Mouse (Mus musculus) forebrain, embryonic 12.5 days (tissue): ENCODE data around the gene Rnf183. TPM values are rescaled to one million over a fixed set of nuclear protein-coding genes. Genes with fewer than 3 reads are reported as not detected.
"Not testable (repeated sequence)": the region's sequence is repeated elsewhere in the genome, so short reads cannot be mapped to it uniquely, and the experiment has no call there.

ENCODE experiments used
- ATAC-seq: fragments of 200-750 bp; cut with Nextera tagmentation; 2 replicates; pipeline ENCODE4 v1.8.0; 2017; ENCODE audit warnings: moderate TSS enrichment; ENCODE audit not compliant: low FRiP score
- H3K27ac ChIP-seq: fragments of 300-500 bp; sonication (generic); 2 replicates; pipeline ENCODE4 v1.5.1; 2016; ENCODE audit warnings: mild to moderate bottlenecking
- H3K27me3 ChIP-seq: fragments of 300-500 bp; sonication (generic); 2 replicates; pipeline ENCODE4 v1.6.1; 2016; ENCODE audit warnings: mild to moderate bottlenecking
- H3K36me3 ChIP-seq: fragments of 300-500 bp; sonication (generic); replicated peaks from 2 replicates; pipeline ENCODE4 v1.6.1; 2016; ENCODE audit warnings: mild to moderate bottlenecking
- H3K4me1 ChIP-seq: fragments of 300-500 bp; sonication (generic); 2 replicates; pipeline ENCODE4 v1.6.1; 2016
- H3K4me2 ChIP-seq: fragments of 300-500 bp; sonication (generic); 2 replicates; pipeline ENCODE4 v1.6.1; 2016; ENCODE audit warnings: mild to moderate bottlenecking, moderate library complexity
- H3K4me3 ChIP-seq: fragments of 300-500 bp; sonication (generic); replicated peaks from 2 replicates; pipeline ENCODE4 v1.5.1; 2016; ENCODE audit warnings: mild to moderate bottlenecking
- H3K9ac ChIP-seq: fragments of 300-500 bp; sonication (generic); 2 replicates; pipeline ENCODE4 v1.6.1; 2016; ENCODE audit warnings: mild to moderate bottlenecking
- H3K9me3 ChIP-seq: fragments of 300-500 bp; sonication (generic); 2 replicates; pipeline ENCODE4 v1.6.1; 2016
- WGBS: fragments of 180-500 bp; shearing (Covaris S2); methylation state at CpG from one replicate; pipeline ENCODE4 v1.1.7; 2016; 5-methylcytosine and 5-hydroxymethylcytosine counted together
- polyA plus RNA-seq: library from polyadenylated mRNA; unstranded; fragments of >200 nt; fragmentation: Nextera tagmentation; extraction: Ambion mirVana; gene quantifications from 2 replicates; pipeline ENCODE4 v1.2.1, GENCODE M21; 2016

Gene Rnf183
- polyA plus RNA-seq = not detected in 2 replicates

DNA sequence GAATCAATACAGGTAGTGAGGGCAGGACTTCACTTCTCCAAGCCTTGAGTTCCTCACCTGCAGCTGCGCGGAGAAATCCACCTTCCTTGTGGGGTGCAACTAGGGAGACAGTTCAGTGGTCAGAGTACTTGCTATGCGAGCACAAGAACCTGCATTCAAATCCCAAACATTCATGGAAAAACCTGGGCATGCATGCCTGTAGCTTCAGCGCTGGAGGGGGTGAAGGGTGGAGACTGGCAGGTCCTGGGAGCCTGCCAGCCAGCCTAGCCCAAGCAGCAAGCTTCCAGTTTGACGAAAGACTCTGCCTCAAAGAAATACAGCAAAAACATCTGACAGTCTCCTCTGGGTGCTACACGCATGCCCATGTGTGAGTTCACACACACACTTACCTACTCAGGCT lies at the start of gene Rnf183:
Gene Rnf183 (minus strand): TSS at position 172 of the 400 bp plus-strand sequence.
- no peak for ATAC-seq
- H3K4me2 ChIP-seq = no peak within 1 kb of the TSS
- H3K4me1 ChIP-seq = no peaks in the 10 kb centered on the region
- no peaks in the 10 kb centered on the region for H3K9me3 ChIP-seq
- no peak within 1 kb of the TSS for H3K9ac ChIP-seq
- 88% methylated on average over 6 of the region's 6 CpGs for WGBS
- no peak within 1 kb of the TSS for H3K27ac ChIP-seq
- H3K36me3 ChIP-seq = no peaks in the 10 kb centered on the region
- H3K4me3 ChIP-seq = no peak within 1 kb of the TSS
- no peaks in the 10 kb centered on the region for H3K27me3 ChIP-seq

DNA sequence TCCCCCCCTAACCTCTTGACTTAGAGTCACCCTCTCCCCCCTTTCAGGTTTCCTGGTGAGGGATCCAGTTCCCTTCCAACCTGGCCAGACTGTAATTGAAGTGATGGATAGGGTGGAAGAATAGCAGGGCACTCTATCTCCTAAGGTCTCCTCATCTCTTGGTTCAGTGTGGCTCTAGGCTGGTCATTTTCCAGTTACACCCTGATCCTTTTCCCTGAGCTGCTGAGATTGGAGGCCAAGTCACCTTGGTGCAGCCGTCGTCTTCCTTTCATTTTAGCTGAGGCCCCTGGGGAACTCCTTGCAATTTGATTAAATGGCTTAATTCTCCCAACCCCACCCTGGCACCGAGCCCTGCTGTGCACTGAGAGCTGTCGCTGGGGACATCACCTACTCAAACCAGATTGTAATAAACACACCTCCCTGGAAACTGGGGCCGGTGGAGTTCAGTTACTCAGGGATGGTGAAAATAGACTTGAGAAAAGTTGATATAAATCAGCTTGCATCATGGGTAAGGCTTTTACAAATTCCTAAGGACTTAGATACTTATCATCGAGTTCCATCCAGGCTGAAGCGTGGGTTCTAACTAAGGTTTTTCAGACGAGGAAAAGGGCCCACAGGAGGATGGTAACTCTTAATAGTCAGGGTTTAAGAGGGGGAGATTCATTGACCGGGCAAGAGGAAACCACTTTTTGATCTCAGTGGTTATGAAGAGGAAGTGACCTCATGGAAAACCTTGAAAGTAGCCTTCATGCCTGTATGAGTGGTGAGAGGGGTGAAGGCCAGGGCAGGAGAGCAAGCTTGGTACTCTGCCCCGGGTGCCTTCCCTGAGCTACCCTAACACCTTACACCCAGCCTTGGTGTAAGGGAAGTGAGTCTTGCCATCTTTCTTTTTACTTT lies 45.9 kb upstream of the Rnf183 start:
- no peak overlapping the region for H3K4me3 ChIP-seq
- no peaks in the 10 kb centered on the region for H3K9me3 ChIP-seq
- H3K4me1 ChIP-seq = peaks cover 7% of the 10 kb centered on the region
- no peaks in the 10 kb centered on the region for H3K36me3 ChIP-seq
- no peak for ATAC-seq
- H3K4me2 ChIP-seq = no peak overlapping the region
- H3K9ac ChIP-seq = no peak overlapping the region
- no peak overlapping the region for H3K27ac ChIP-seq
- WGBS = 51% methylated on average over 10 of the region's 10 CpGs
- H3K27me3 ChIP-seq = peaks cover 48% of the 10 kb centered on the region

DNA sequence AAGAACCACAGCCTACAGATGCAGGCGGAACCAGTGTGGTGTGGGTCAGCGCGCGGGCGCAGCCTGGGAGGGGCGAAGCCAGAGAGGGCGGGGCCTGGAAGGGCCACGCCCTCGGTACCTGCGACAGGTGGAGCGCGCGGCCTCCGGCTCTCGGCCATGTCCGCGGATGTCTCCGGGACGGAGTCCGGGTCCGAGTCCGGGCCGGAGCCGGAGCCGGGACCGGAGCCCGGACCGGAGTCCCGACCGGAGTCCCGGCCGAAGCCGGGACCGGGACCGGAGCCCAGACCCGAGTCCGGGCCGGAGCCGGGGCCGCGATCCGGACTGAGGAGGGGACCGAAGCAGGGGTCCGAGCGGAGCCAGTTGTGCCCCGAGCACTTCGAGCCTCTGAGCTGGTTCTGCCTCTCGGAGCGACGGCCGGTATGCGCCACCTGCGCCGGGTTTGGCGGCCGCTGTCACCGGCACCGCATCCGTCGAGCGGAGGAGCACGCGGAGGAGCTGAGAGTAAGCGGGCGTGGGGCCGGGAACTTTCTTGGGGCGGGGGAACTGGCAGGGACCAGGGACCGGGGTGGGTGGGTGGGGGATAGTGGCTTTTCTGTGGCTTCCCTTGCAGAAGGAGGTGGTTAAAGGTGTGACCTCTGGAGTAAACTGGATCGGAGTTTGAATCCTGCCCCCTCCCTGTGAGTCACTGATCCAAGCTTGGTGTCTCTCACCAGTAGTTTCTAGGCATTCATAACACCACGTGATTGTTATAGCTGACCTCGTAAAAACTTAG lies 45.1 kb upstream of the Rnf183 start, which contains the start of gene Bspry:
Gene Bspry (plus strand): TSS at position 117 of the 772 bp plus-strand sequence.
- Histone ChIP-seq H3K27me3 (peaks cover 51% of the 10 kb centered on the region), H3K4me3 (peak within 1 kb of the TSS; percentile 45), H3K9me3 (no peaks in the 10 kb centered on the region), H3K27ac (no peak within 1 kb of the TSS), H3K36me3 (no peaks in the 10 kb centered on the region), H3K4me2 (peak within 1 kb of the TSS; percentile 76), H3K4me1 (peaks cover 7% of the 10 kb centered on the region), H3K9ac (peak within 1 kb of the TSS; percentile 29)
- peak; percentile 63 for ATAC-seq
- 2% methylated on average over 70 of the region's 71 CpGs for WGBS

DNA sequence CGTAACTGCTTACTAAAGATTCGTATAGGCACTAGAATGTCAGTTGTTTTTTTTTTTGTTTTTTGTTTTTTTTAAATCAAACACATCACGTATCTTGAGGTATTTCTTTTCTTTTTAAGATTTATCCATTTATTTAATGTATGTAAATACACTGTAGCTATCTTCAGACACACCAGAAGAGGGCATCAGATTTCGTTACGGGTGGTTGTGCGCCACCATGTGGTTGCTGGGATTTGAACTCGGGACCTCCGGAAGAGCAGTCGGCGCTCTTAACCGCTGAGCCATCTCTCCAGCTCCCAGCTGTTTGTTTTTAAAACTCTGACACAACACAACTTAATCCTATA lies 44.5 kb upstream of the Rnf183 start:
- H3K27me3 ChIP-seq = peaks cover 53% of the 10 kb centered on the region
- H3K4me1 ChIP-seq, H3K36me3 ChIP-seq, H3K9me3 ChIP-seq, ATAC-seq, H3K27ac ChIP-seq: not testable (repeated sequence)
- WGBS = 17% methylated on average over 11 of the region's 11 CpGs
- peak overlapping the region; percentile 76 for H3K4me2 ChIP-seq
- H3K4me3 ChIP-seq = peak overlapping the region; percentile 45
- H3K9ac ChIP-seq = peak overlapping the region; percentile 29; the same call in 1 of the 2 replicates

DNA sequence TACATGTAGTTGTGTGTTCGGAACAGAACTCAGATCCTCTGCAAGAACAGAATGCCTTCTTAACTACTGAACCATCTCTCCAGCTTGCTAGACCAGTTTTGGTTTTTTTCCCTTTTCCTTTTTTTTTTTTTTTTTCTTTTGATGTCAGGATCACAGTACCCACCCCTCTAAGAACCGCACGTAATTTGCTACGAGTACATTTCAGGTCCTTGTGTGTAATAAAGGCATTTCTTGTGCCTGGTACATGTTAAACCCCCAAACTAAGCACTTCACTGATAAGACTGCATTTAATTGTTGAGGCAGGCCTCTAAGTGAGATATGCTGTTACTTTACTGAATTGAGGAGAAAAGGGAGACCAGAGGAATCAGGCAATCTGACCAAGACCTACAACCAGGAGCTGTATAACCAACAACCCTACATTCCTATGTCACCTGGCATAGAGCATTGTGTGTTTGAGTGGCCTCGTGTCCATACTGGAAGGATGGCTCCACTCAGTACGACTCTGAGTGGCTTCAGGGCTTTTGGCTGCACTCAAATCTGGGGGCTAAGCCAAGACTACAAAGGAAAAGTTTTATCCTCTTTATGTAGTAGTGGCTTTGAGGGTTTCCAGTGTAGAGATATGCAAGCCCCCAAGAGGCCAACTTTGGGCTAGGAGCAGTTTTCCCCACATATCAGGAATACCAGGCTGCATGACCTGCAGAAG lies 42.6 kb upstream of the Rnf183 start:
- WGBS = 92% methylated on average over 6 of the region's 6 CpGs
- Histone ChIP-seq H3K9ac (no peak overlapping the region), H3K4me2 (no peak overlapping the region), H3K27me3 (peaks cover 53% of the 10 kb centered on the region), H3K36me3 (no peaks in the 10 kb centered on the region), H3K4me1 (peaks cover 7% of the 10 kb centered on the region), H3K27ac (no peak overlapping the region), H3K9me3 (no peaks in the 10 kb centered on the region), H3K4me3 (no peak overlapping the region)
- no peak for ATAC-seq

DNA sequence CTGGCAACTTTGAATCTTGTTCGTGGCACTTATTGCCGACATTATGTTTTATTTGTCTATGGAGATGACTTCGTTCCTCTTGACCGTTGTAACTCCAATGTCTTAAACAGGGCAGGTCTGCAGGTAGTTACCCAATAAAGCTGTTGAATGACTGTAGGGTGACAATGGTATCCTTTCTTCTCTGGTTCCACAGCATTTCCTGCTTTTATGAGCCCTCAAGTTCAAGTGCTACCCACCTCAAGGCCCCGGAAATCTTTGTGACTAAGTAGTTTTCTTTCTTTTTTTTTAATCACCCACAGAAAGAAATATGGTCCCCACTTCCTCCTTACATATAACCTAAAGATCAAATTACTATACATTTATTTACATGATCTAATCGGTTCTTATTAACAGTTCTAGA lies 40.7 kb upstream of the Rnf183 start:
- Histone ChIP-seq H3K9ac (no peak overlapping the region), H3K36me3 (no peaks in the 10 kb centered on the region), H3K4me3 (no peak overlapping the region), H3K4me2 (no peak overlapping the region), H3K9me3 (no peaks in the 10 kb centered on the region), H3K27me3 (peaks cover 36% of the 10 kb centered on the region), H3K4me1 (peaks cover 7% of the 10 kb centered on the region), H3K27ac (no peak overlapping the region)
- ATAC-seq = no peak
- WGBS = 93% methylated on average over 6 of the region's 6 CpGs

DNA sequence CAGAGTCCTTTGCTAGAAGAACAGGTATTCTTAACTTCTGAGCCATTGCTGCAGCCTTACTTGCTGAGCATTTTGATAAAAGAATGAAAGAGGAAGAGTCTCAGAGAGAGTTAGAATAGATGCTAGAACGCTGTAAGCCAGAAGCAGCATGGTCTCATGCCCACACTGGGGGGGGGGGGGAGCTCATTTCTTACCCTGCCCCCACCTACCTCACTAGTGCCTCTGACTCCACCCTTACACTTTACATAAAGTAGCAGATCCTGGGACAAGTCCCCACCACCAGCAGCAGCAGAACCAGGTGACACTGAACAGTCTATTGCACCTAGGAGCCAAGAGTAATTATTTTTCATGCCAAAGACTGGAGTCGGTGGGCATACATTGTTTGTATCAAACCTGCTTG lies 40.1 kb upstream of the Rnf183 start:
- Histone ChIP-seq H3K9ac (no peak overlapping the region), H3K4me2 (no peak overlapping the region), H3K27me3 (peaks cover 29% of the 10 kb centered on the region), H3K36me3 (no peaks in the 10 kb centered on the region), H3K4me3 (no peak overlapping the region), H3K4me1 (peaks cover 6% of the 10 kb centered on the region), H3K9me3 (no peaks in the 10 kb centered on the region), H3K27ac (no peak overlapping the region)
- ATAC-seq = no peak
- WGBS = 84% methylated on average over 2 of the region's 2 CpGs

DNA sequence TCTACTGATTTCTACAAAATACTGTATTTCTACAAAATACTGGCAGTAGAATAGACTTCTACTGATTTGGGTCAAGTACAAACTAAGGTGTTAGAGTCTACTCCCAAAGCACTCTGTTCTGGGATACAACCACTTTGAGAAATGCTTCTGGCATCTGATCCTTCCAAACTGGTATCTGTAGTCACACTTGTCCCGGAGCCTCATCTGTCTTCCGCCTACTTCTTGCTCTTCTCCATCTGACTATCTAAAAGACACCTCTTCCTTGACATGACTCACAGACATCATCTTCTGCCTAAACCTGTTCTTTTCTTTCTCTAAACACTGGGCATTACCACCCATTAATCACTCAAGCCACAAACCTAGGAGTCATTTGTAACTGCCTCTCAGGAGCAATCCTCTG lies 37.0 kb upstream of the Rnf183 start:
- Histone ChIP-seq H3K9me3 (no peaks in the 10 kb centered on the region), H3K36me3 (no peaks in the 10 kb centered on the region), H3K27me3 (0 out of 2 replicates have a peak, but pooled peaks cover 10% of the 10 kb centered on the region), H3K27ac (no peak overlapping the region), H3K4me1 (no peaks in the 10 kb centered on the region), H3K9ac (no peak overlapping the region), H3K4me2 (no peak overlapping the region), H3K4me3 (no peak overlapping the region)
- 91% methylated on average over 2 of the region's 2 CpGs for WGBS
- ATAC-seq = no peak

DNA sequence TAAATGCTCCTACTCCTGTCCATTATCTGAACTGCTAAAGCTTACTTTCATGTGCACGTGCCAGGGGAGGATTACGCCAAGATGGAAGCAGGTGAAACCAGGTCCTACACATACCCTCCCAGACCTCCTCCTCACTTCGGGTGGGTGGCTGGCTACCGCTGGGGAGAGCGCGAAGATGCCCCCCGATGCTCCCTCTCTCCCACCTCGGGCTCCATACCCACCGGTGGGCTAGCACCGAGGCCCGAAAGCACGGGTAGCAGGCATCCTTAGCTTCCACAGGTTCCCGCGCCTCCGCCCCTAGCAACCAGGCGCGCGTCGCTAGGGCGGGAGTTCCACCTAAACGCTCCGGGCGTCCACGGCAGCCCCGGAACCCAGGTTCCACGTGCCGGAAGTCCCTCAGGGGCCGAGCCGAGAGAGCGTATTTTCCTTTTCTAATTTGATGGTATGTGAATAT lies 35.6 kb upstream of the Rnf183 start, which contains the start of gene Wdr31:
Gene Wdr31 (minus strand): TSS at position 299 of the 454 bp plus-strand sequence.
- no peaks in the 10 kb centered on the region for H3K36me3 ChIP-seq
- no peaks in the 10 kb centered on the region for H3K4me1 ChIP-seq
- ATAC-seq = peak; percentile 94
- H3K27me3 ChIP-seq = 0 out of 2 replicates have a peak, but pooled peaks cover 5% of the 10 kb centered on the region
- H3K4me2 ChIP-seq = peak within 1 kb of the TSS; percentile 62
- WGBS = under 1% methylated on average over 30 of the region's 30 CpGs
- H3K27ac ChIP-seq = no peak within 1 kb of the TSS
- peak within 1 kb of the TSS; percentile 54 for H3K4me3 ChIP-seq
- peak within 1 kb of the TSS; percentile 56 for H3K9ac ChIP-seq
- no peaks in the 10 kb centered on the region for H3K9me3 ChIP-seq

DNA sequence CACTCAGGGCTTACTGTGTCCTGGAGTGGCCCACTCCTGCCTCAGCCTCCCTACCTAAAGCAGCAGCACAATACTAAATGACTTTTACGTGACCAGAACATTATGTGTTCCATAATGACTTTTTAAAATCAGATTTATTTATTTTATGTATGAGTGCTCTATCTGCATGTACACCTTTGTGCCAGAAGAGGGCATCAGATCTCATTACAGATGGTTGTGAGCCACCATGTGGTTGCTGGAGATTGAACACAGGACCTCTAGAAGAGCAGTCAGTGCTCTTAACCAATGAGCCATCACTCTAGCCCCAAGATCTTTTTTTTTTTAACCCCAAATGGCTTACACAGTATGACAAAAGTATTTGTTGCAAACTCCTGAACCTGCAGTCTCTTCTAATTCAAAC lies 33.1 kb upstream of the Rnf183 start:
- peaks cover 5% of the 10 kb centered on the region; the same call in 1 of the 2 replicates for H3K36me3 ChIP-seq
- no peak overlapping the region for H3K27ac ChIP-seq
- H3K27me3 ChIP-seq = no peaks in the 10 kb centered on the region
- H3K4me2 ChIP-seq = no peak overlapping the region
- ATAC-seq = no peak
- H3K9me3 ChIP-seq = no peaks in the 10 kb centered on the region
- no peak overlapping the region for H3K4me3 ChIP-seq
- 87% methylated on average over 1 of the region's 1 CpGs for WGBS
- no peaks in the 10 kb centered on the region for H3K4me1 ChIP-seq
- no peak overlapping the region for H3K9ac ChIP-seq

DNA sequence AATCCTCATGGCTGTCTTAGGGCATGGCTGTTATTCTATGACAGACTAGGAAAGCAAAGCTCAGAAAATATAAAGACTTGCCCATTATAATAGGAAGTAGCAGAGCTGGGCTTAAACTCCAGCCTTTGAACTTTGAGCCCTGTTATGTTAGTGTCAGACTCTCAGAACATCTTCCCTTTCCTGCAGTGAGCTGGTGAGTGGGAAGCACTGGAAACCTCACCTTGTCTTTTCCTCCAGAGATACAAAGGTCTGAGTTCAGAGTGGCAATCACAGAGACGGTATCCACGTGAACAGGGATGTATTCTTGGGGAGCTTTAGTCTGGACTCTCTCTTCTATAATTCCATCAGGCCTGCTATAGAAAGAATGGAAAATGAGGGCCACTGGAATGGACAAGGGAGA lies 28.1 kb upstream of the Rnf183 start:
- no peak for ATAC-seq
- 90% methylated on average over 2 of the region's 2 CpGs for WGBS
- no peak overlapping the region for H3K4me2 ChIP-seq

DNA sequence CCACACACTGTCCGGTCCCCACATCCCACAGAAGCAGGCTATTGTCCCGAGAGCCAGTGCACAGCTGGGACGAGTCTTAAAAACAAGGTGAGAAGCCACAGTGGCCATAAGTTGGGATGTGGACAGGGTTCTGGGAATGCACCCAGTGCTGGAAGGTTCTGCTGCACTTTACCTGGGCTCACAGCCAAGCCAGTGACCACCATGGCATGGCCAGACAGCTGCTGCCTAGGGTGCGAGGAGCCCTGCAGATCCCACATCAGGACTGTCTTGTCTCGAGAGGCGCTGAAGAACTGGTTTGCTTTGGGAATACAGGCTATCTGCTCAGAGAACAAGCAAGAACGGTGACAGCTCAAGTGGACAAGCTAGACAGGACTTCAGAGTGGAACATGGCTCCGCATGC lies 25.3 kb upstream of the Rnf183 start:
- H3K27me3 ChIP-seq = no peaks in the 10 kb centered on the region
- no peak for ATAC-seq
- no peak overlapping the region for H3K9ac ChIP-seq
- no peaks in the 10 kb centered on the region for H3K4me1 ChIP-seq
- H3K36me3 ChIP-seq = peaks cover 21% of the 10 kb centered on the region
- no peak overlapping the region for H3K4me3 ChIP-seq
- H3K4me2 ChIP-seq = no peak overlapping the region
- 94% methylated on average over 8 of the region's 8 CpGs for WGBS
- no peaks in the 10 kb centered on the region for H3K9me3 ChIP-seq
- no peak overlapping the region for H3K27ac ChIP-seq

More for the DNA sequence above, 28.1 kb upstream of the Rnf183 start:
- Histone ChIP-seq H3K4me1 (no peaks in the 10 kb centered on the region), H3K9ac (no peak overlapping the region), H3K27ac (no peak overlapping the region), H3K9me3 (no peaks in the 10 kb centered on the region), H3K36me3 (peaks cover 16% of the 10 kb centered on the region), H3K4me3 (no peak overlapping the region), H3K27me3 (no peaks in the 10 kb centered on the region)
